Mouse (Mus musculus) myocyte (in vitro differentiated cells): ENCODE measurements at regions not wholly inside any gene's neighbourhood (a gene's known extent, or its start where the extent isn't known, plus 50 kb on each side); places are given as distances from the start of the nearest gene placed in this dataset.

ENCODE experiments used
- CEBPB ChIP-seq: IDR thresholded peaks from 2 replicates; pipeline ENCODE4 v1.6.1; 2011; ENCODE audit warnings: mild to moderate bottlenecking, moderate library complexity; ENCODE audit not compliant: poor library complexity, insufficient read depth, severe bottlenecking
- E2F4 ChIP-seq: IDR thresholded peaks from one replicate; pipeline ENCODE4 v1.6.1; 2011; ENCODE audit warnings: mild to moderate bottlenecking, control low read depth, moderate library complexity; ENCODE audit not compliant: insufficient read depth
- MAX ChIP-seq: IDR thresholded peaks from one replicate; pipeline ENCODE4 v1.6.1; 2011; ENCODE audit warnings: low read depth, mild to moderate bottlenecking, control low read depth
- POLR2A ChIP-seq: IDR thresholded peaks from one replicate; pipeline ENCODE4 v1.6.1; 2011; ENCODE audit warnings: low read depth, mild to moderate bottlenecking, control low read depth, moderate library complexity; ENCODE audit not compliant: insufficient read length
- TCF12 ChIP-seq: IDR thresholded peaks from one replicate; pipeline ENCODE4 v1.6.1; 2011; ENCODE audit warnings: mild to moderate bottlenecking, control low read depth; ENCODE audit not compliant: poor library complexity, insufficient read depth, severe bottlenecking

DNA sequence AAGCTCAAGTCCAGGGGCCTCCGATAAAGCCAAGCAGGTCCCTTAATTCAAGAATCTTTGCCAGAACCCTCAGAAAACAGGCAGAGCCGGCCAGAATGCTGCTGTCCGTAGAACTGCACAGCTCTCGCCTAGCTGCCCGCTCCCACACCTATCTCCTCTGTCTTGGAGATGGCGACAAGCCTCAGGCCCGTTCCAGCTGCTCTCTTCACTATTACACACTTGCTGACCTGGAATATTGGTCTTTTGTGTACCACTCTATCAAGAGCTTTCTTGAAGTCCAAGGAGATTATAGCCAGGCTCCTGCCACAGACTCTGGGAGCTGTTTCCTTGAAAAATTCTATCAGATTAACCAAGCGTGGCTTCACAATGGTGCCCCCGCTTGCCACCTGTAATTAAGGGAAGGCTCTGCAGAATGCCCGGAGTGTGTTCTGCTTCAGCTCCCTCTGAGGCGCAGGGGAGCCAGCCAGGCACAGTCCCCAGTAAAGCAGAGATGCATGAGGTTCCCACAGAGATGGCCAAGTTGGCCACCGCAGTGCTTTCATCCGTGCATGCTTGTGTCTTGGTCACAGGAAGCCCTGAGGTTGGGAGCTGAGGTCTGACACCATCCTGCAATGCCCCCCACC, 496.8 kb downstream of the Cdh26 start:
- TF ChIP-seq CEBPB (no peak), E2F4 (no peak), POLR2A (no peak), TCF12 (no peak), MAX (no peak)
